Mouse (Mus musculus) large intestine, adult 2 months (tissue): ENCODE measurements around the gene Ptges2. TPM values are rescaled to one million over a fixed set of nuclear protein-coding genes. Genes with fewer than 3 reads are reported as not detected.

Source experiments
- DNase-seq: peaks from one replicate; pipeline ENCODE4 v3.0.0-alpha.2; 2012; ENCODE audit warnings: low read depth, low spot score
- WGBS: fragments of 180-500 bp; shearing (Covaris S2); methylation state at CpG from one replicate; pipeline ENCODE4 v1.1.7; 2018; 5-methylcytosine and 5-hydroxymethylcytosine counted together
- polyA plus RNA-seq: library from polyadenylated mRNA; depleted of rRNA; stranded (reverse); fragments of >200 nt; gene quantifications from 2 replicates; pipeline ENCODE4 v1.2.3, GENCODE M21; 2012; rRNA removed

Gene Ptges2
- polyA plus RNA-seq, 1 experiment, result 50.3 TPM

DNA sequence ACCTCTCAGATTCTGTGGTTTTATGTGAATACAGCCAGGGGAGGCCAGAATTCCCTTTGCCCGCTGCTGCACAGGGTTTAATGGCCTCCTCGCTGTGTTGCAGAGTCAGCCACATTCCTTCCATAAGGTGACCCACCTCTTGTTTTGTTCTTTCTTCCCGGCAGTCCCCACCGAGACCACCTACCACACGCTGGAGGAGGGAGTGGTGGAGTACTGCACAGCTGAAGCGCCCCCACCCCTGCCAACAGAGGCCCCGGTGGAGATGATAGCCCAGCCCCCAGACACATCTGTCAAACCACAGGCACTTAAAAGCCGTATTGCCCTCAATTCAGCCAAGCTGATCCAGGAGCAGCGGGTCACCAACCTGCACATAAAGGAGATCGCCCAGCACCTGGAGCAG, 58.9 kb downstream of the Ptges2 start:
- DNase-seq, result no peak
- WGBS, result 81% methylated on average over 10 of the region's 10 CpGs

- 93% methylated on average over 8 of the region's 8 CpGs for WGBS
- DNase-seq, result no peak
These were observed 59.4 kb downstream of the Ptges2 start for GRCm38 (mm10) chr2:32455101-32455500.

Other genes starting within 250 kb of the Ptges2 start
- gene Prrc2b, start 244.8 kb upstream of the Ptges2 start, polyA plus RNA-seq, result 13.3 and 17.0 TPM in 2 replicates
- gene Pomt1, start 159.3 kb upstream of the Ptges2 start, polyA plus RNA-seq, result 18.8 and 27.7 TPM in 2 replicates
- 56.3 and 76.8 TPM in 2 replicates for gene Uck1, start 135.7 kb upstream of the Ptges2 start, polyA plus RNA-seq
- 26.0 and 30.7 TPM in 2 replicates for gene Golga2, start 108.5 kb upstream of the Ptges2 start, polyA plus RNA-seq
- gene Swi5, start 107.8 kb upstream of the Ptges2 start, polyA plus RNA-seq, result 155 and 159 TPM in 2 replicates
- 102 and 176 TPM in 2 replicates for gene Ciz1, start 43.6 kb upstream of the Ptges2 start, polyA plus RNA-seq
- gene Dnm1, start 42.6 kb upstream of the Ptges2 start, polyA plus RNA-seq, result 100 and 165 TPM in 2 replicates
- 103 and 107 TPM in 2 replicates for gene 1110008P14Rik, start 14.0 kb upstream of the Ptges2 start, polyA plus RNA-seq
- 12.8 and 18.0 TPM in 2 replicates for gene Lcn2, start 7.6 kb upstream of the Ptges2 start, polyA plus RNA-seq
- 3.8 and 4.3 TPM in 2 replicates for gene Naif1, start 54.6 kb downstream of the Ptges2 start, polyA plus RNA-seq
- 22.8 and 25.4 TPM in 2 replicates for gene Slc25a25, start 55.5 kb downstream of the Ptges2 start, polyA plus RNA-seq
- 37.4 and 44.5 TPM in 2 replicates for gene Fam102a, start 139.4 kb downstream of the Ptges2 start, polyA plus RNA-seq
- gene Dpm2, start 175.0 kb downstream of the Ptges2 start, polyA plus RNA-seq, result 149 and 160 TPM in 2 replicates
- gene Pip5kl1, start 178.9 kb downstream of the Ptges2 start, polyA plus RNA-seq, result 0.11 and 0.48 TPM in 2 replicates
- 0.05 TPM in 1 of 2 replicates, not detected in the other for gene 9430097D07Rik, start 179.8 kb downstream of the Ptges2 start, polyA plus RNA-seq
- gene St6galnac4, start 191.2 kb downstream of the Ptges2 start, polyA plus RNA-seq, result 7.7 and 8.4 TPM in 2 replicates
- 15.7 and 16.3 TPM in 2 replicates for gene St6galnac6, start 203.8 kb downstream of the Ptges2 start, polyA plus RNA-seq
- 5.9 and 9.1 TPM in 2 replicates for gene Ak1, start 225.9 kb downstream of the Ptges2 start, polyA plus RNA-seq